Mouse (Mus musculus): ENCODE data around the gene Retreg1.

Retreg1 gene

GRCm38 (mm10) chr15:25879229-25879628 is 36.2 kb downstream of the Retreg1 start:
- no peak for DNase-seq (ENCODE audit: low read depth, low spot score)

GRCm38 (mm10) chr15:25880192-25880591 is 37.2 kb downstream of the Retreg1 start:
- no peak for DNase-seq (ENCODE audit: low read depth, low spot score)

GRCm38 (mm10) chr15:25882002-25882401 is 39.0 kb downstream of the Retreg1 start:
- no peak for DNase-seq (ENCODE audit: low read depth, low spot score)

- peak; percentile 25 for DNase-seq (ENCODE audit: low read depth, low spot score)
Measured at GRCm38 (mm10) chr15:25884416-25884958, 41.5 kb downstream of the Retreg1 start.

GRCm38 (mm10) chr15:25886581-25887011 is 43.6 kb downstream of the Retreg1 start:
- no peak for DNase-seq (ENCODE audit: low read depth, low spot score)

GRCm38 (mm10) chr15:25889927-25890326 is 46.9 kb downstream of the Retreg1 start:
- no peak for DNase-seq (ENCODE audit: low read depth, low spot score)

GRCm38 (mm10) chr15:25891556-25891955 is 48.6 kb downstream of the Retreg1 start:
- DNase-seq (ENCODE audit: low read depth, low spot score): peak; percentile 77

GRCm38 (mm10) chr15:25893327-25893726 is 50.3 kb downstream of the Retreg1 start:
- no peak for DNase-seq (ENCODE audit: low read depth, low spot score)

GRCm38 (mm10) chr15:25896783-25897182 is 53.8 kb downstream of the Retreg1 start:
- DNase-seq (ENCODE audit: low read depth, low spot score): peak; percentile 41

- DNase-seq (ENCODE audit: low read depth, low spot score): peak; percentile 43
Measured at GRCm38 (mm10) chr15:25897617-25898016, 54.6 kb downstream of the Retreg1 start.

GRCm38 (mm10) chr15:25899021-25899420 is 56.0 kb downstream of the Retreg1 start:
- DNase-seq (ENCODE audit: low read depth, low spot score): no peak

GRCm38 (mm10) chr15:25900540-25900939 is 57.6 kb downstream of the Retreg1 start:
- peak; percentile 83 for DNase-seq (ENCODE audit: low read depth, low spot score)

GRCm38 (mm10) chr15:25902931-25903615 is 60.1 kb downstream of the Retreg1 start:
- DNase-seq (ENCODE audit: low read depth, low spot score): no peak

- no peak for DNase-seq (ENCODE audit: low read depth, low spot score)
Measured at GRCm38 (mm10) chr15:25904435-25905021, 61.5 kb downstream of the Retreg1 start.

- peak; percentile 63 for DNase-seq (ENCODE audit: low read depth, low spot score)
Measured at GRCm38 (mm10) chr15:25909783-25910494, 67.0 kb downstream of the Retreg1 start.

- DNase-seq (ENCODE audit: low read depth, low spot score): no peak
Measured at GRCm38 (mm10) chr15:25910495-25910865, 67.5 kb downstream of the Retreg1 start.

GRCm38 (mm10) chr15:25910924-25911323 is 67.9 kb downstream of the Retreg1 start:
- no peak for DNase-seq (ENCODE audit: low read depth, low spot score)

- no peak for DNase-seq (ENCODE audit: low read depth, low spot score)
Measured at GRCm38 (mm10) chr15:25912911-25913310, 69.9 kb downstream of the Retreg1 start.

- DNase-seq (ENCODE audit: low read depth, low spot score): no peak
Measured at GRCm38 (mm10) chr15:25913659-25914058, 70.7 kb downstream of the Retreg1 start.

GRCm38 (mm10) chr15:25914160-25914559 is 71.2 kb downstream of the Retreg1 start:
- no peak for DNase-seq (ENCODE audit: low read depth, low spot score)

GRCm38 (mm10) chr15:25915013-25915412 is 72.0 kb downstream of the Retreg1 start:
- no peak for DNase-seq (ENCODE audit: low read depth, low spot score)

GRCm38 (mm10) chr15:25915574-25916205 is 72.7 kb downstream of the Retreg1 start:
- DNase-seq (ENCODE audit: low read depth, low spot score): no peak

Measured in CD4-positive, CD25-positive, alpha-beta regulatory T cell, adult 2 months (primary cell).